Mouse (Mus musculus): Measurements from ENCODE around the gene Cyth3. TPM values are rescaled to one million over a fixed set of nuclear protein-coding genes. Genes with fewer than 3 reads are reported as not detected.
A peak's percentile ranks its signal among the peaks of the same experiment; 100 is the strongest.

The Cyth3 gene
- polyA plus RNA-seq, 1 experiment: 152 TPM

DNA sequence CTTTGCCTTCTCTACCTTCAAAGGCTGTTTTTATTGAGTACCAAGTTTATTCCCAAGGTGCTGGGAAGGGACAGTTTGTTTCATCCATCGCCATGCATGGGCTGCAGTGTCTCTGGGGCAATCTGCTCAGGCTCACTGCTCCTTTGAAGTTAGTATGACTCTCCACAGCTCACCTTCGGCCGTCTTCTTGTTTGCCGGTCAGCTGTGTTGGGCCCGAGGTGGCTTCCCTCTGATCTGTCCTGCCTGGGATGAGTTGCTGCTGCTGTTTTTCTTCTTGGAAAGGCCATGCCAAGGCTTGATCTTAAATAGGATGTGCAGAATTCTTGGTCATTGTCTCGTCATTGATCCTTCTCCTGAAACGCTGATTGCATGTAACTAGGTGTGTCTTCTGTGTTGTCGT lies 9.3 kb downstream of the Cyth3 start:
- DNase-seq: no peak
- 41% methylated on average over 8 of the region's 8 CpGs for WGBS
- Histone ChIP-seq H3K4me1 (ENCODE audit: control insufficient read depth, insufficient read depth, low read length) (peaks cover 45% of the 10 kb centered on the region), H3K4me3 (replicated peaks; ENCODE audit: extremely low read depth, low read depth, low read length) (no peak overlapping the region)
- TF ChIP-seq CTCF (IDR thresholded peaks at IDR 0.05; ENCODE audit: insufficient read depth, low read length): no peak
- no peak for TF ChIP-seq POLR2A (IDR thresholded peaks at IDR 0.05; ENCODE audit: borderline replicate concordance, extremely low read depth, low read depth, low read length)

DNA sequence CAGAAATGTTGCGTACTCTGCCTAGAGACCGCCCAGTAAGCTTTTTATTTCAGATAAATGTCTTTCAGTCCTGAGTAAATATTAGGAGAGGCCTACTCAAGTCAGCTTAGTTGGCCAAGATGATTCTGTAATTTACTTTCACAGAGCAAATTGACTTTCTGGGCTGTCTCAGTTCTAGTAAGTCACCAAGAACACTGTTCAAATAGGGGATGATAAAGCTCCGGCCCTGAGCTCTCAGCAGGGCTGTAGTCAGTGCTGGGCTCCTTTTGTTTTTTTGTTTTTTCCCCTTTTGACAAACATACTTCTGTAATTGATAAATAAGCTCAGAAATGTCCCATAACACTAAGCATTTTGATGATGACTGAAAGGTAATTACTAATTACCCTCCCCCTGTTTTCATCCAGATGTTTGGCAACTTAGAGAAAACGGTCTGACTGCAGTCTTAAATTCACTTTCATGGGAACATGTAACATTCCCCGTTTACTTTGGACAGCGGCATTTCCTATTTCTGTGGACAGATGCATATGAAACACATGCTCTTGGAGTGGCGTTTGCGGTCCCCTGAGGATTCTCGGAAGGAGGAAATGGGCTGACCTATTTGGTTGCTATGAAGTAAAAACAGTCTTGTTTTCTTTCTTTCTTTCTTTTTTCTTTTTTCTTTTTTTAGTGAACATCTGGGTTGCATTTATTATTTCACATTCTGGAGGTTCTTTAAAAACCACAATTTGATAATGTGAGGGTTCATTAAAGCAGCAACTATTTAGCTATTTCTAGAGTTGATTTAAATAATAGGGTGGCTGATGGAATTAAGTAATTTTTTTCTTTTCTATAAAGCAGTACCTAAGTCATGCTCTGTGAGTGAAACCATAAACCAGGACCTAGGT lies 10.7 kb downstream of the Cyth3 start:
- no peak for TF ChIP-seq CTCF (IDR thresholded peaks at IDR 0.05; ENCODE audit: insufficient read depth, low read length)
- no peak for TF ChIP-seq POLR2A (IDR thresholded peaks at IDR 0.05; ENCODE audit: borderline replicate concordance, extremely low read depth, low read depth, low read length)
- WGBS: 17% methylated on average over 9 of the region's 9 CpGs
- no peak overlapping the region for H3K4me3 ChIP-seq (replicated peaks; ENCODE audit: extremely low read depth, low read depth, low read length)
- DNase-seq: no peak
- peaks cover 47% of the 10 kb centered on the region for H3K4me1 ChIP-seq (ENCODE audit: control insufficient read depth, insufficient read depth, low read length)

DNA sequence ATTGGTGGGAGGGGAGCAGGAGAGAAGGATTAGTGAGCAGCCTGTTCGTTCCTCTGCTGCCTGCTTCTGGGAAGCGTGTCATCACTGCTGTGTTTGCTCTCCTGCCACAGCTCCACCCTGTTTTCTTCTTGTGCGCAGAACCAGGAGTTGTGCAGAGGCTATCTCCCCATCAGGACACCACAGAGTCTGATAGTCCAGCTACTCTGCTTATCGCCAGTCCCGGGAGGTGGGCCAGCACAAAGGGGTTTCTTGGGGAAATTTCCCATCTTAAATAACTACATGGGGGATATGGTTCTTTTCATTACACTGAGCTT lies 11.3 kb downstream of the Cyth3 start:
- H3K4me1 ChIP-seq (ENCODE audit: control insufficient read depth, insufficient read depth, low read length): peaks cover 47% of the 10 kb centered on the region
- no peak for TF ChIP-seq CTCF (IDR thresholded peaks at IDR 0.05; ENCODE audit: insufficient read depth, low read length)
- TF ChIP-seq POLR2A (IDR thresholded peaks at IDR 0.05; ENCODE audit: borderline replicate concordance, extremely low read depth, low read depth, low read length): peak; percentile 33; the same call in 1 of the 2 replicates
- 22% methylated on average over 5 of the region's 5 CpGs for WGBS
- H3K4me3 ChIP-seq (replicated peaks; ENCODE audit: extremely low read depth, low read depth, low read length): no peak overlapping the region
- no peak for DNase-seq

DNA sequence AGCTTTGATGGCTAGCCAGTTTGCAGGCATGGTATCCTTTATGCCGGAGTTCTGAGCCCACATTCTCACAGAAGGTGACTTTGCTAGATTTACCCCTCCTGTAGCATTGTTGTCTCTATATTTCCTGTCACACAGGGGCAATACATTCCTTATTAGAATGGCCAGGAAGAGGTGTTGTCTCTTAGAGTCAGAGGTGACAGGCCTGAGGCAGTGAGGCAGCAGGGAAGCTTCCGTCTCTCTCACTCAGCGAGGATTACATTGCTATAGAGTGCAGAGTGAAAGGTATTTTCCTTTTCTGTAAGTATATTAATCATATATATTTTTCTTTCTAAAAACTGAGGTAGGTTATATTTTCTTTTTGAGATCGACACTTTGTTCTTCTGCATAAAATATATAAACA lies 11.6 kb downstream of the Cyth3 start:
- TF ChIP-seq POLR2A (IDR thresholded peaks at IDR 0.05; ENCODE audit: borderline replicate concordance, extremely low read depth, low read depth, low read length): no peak
- no peak for TF ChIP-seq CTCF (IDR thresholded peaks at IDR 0.05; ENCODE audit: insufficient read depth, low read length)
- Histone ChIP-seq H3K4me3 (replicated peaks; ENCODE audit: extremely low read depth, low read depth, low read length) (no peak overlapping the region), H3K4me1 (ENCODE audit: control insufficient read depth, insufficient read depth, low read length) (peaks cover 47% of the 10 kb centered on the region)
- DNase-seq: no peak
- WGBS: 45% methylated on average over 4 of the region's 4 CpGs

DNA sequence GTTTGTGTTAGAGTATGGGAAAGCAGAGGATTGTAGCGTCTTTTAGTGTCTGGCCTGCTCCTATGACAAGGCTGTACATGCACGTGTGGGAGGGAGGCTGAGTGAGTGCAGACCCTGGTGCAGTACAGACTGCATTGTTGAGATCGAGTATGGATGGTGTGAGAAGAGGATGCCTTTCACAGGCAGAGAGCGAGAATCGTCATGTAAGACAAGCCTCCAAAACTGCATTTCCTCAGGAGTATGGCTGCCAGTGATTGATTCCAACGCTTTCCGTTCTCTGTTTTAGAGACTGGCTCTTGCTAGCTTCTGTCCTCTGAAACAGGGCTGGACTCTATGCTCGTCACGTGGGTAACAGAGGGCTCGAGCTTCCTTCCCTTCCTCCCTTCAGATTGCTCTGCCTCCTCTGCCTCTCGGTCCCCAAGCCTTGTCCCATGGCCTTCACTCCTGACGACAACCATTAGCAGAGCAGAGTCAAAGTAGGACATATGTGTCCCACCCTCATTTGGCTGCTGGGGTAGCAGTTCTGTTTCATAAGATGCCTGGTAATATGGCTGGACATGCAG lies 12.4 kb downstream of the Cyth3 start:
- no peak for DNase-seq
- peak; percentile 28; the same call in 1 of the 2 replicates for TF ChIP-seq POLR2A (IDR thresholded peaks at IDR 0.05; ENCODE audit: borderline replicate concordance, extremely low read depth, low read depth, low read length)
- no peak for TF ChIP-seq CTCF (IDR thresholded peaks at IDR 0.05; ENCODE audit: insufficient read depth, low read length)
- Histone ChIP-seq H3K4me1 (ENCODE audit: control insufficient read depth, insufficient read depth, low read length) (peaks cover 46% of the 10 kb centered on the region), H3K4me3 (replicated peaks; ENCODE audit: extremely low read depth, low read depth, low read length) (peak overlapping the region; percentile 25)
- WGBS: 36% methylated on average over 12 of the region's 12 CpGs

DNA sequence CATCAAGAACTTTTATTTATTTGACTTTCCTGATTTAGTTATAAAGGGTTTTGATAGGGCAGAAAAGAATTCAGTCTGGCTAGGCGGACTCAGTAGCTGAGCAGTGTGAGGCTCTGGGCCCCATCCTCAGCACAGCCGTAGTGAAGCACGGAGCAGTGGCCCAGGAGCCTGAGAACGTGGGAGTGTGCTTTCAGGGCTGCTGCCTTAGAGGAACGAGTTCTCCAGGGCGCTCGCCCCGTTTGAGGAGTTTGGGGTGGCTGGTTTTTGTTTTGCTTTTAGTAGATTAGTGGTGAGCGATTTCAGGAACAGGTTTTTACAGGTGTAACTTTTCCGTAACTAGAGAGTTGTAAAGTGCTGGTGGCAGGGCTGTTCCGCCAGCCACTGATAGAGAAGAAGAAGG lies 13.1 kb downstream of the Cyth3 start:
- Histone ChIP-seq H3K4me1 (ENCODE audit: control insufficient read depth, insufficient read depth, low read length) (peaks cover 47% of the 10 kb centered on the region), H3K4me3 (replicated peaks; ENCODE audit: extremely low read depth, low read depth, low read length) (no peak overlapping the region)
- DNase-seq: no peak
- 56% methylated on average over 11 of the region's 11 CpGs for WGBS
- no peak for TF ChIP-seq POLR2A (IDR thresholded peaks at IDR 0.05; ENCODE audit: borderline replicate concordance, extremely low read depth, low read depth, low read length)
- no peak for TF ChIP-seq CTCF (IDR thresholded peaks at IDR 0.05; ENCODE audit: insufficient read depth, low read length)

DNA sequence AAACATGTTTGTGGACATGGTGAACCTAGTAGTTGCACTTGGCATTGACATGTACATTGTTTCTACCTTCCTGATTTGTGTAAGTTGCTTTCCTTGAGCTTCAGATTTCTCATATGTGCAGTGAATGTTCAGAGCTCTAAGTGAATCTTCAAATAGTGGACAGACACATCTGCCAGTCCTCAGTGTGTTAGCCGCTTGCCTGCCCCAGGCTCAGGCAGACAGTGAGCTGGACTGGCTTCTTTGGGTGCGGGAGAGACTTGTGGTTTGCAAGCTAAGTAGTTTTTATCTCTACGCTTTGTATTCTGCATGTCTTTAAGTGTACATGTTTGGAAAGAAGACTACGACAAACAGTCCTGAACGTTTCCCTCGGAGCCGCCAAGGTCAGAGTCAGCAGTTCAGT lies 13.9 kb downstream of the Cyth3 start:
- DNase-seq: no peak
- H3K4me3 ChIP-seq (replicated peaks; ENCODE audit: extremely low read depth, low read depth, low read length): peak overlapping the region; percentile 18
- peaks cover 48% of the 10 kb centered on the region for H3K4me1 ChIP-seq (ENCODE audit: control insufficient read depth, insufficient read depth, low read length)
- WGBS: 43% methylated on average over 7 of the region's 7 CpGs
- TF ChIP-seq CTCF (IDR thresholded peaks at IDR 0.05; ENCODE audit: insufficient read depth, low read length): no peak
- TF ChIP-seq POLR2A (IDR thresholded peaks at IDR 0.05; ENCODE audit: borderline replicate concordance, extremely low read depth, low read depth, low read length): no peak

DNA sequence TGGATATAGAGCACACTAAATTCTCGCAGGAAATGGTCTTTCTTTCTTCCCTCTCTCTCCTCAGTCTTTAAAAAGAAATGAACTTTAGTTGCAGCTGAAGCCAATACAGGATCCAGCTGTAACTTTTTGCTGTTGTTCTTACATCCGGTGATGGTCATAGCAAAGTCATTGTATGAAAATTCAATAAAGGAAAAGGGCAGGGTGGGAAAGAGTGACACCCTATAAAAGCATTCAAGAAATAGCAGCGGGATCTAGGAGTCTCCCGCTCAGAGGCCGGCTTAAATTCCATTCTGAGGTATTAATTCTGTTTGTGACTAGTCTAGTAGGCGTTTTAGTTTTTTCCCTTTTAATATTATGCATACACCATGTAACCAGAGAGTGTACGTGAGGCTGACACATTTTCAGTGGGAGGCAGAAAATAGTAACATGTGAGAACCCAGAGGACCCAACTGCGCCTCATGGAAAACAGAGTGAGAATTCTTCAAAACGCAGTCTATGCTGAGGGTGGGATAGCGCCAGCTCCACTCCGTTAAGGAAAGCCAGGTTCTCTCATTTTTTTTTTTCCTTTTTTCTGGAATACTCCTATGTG lies 15.7 kb downstream of the Cyth3 start:
- H3K4me1 ChIP-seq (ENCODE audit: control insufficient read depth, insufficient read depth, low read length): peaks cover 44% of the 10 kb centered on the region
- TF ChIP-seq POLR2A (IDR thresholded peaks at IDR 0.05; ENCODE audit: borderline replicate concordance, extremely low read depth, low read depth, low read length): no peak
- TF ChIP-seq CTCF (IDR thresholded peaks at IDR 0.05; ENCODE audit: insufficient read depth, low read length): no peak
- no peak overlapping the region for H3K4me3 ChIP-seq (replicated peaks; ENCODE audit: extremely low read depth, low read depth, low read length)
- DNase-seq: no peak
- WGBS: 46% methylated on average over 11 of the region's 11 CpGs

DNA sequence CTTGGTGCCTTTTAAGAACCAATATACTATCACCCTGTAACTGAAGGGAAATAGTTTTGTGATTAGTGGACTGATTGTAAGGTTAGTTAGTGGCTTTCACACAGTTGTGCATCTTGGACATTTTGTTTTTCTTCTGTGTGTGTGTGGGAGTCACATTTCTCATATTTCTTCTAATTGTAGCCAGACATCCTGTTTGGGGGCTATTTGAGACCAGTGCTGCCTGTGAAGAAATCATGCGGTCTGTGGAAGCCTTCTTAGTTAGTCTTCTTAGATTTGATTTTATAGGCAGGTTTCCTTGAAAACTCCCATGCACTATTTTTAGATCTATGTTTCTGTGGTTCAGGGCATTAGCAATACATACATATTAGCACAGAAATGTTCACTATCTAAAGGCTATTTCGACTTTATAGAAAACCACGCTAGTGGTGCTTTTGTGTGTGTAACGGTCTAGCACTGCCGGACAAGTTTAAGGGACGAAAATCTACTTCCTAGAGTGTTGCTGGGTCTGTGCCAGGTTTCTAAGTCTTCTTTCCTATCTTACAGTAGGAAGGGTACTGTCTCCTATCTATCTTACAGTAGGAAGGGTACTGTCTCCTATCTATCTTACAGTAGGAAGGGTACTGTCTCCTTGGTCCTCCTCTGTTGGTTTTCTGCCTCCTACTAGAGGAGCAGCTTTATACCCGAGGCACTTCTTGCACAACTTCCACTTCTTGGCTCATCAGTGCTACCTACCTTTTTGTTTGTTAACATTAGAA lies 16.4 kb downstream of the Cyth3 start:
- 29% methylated on average over 7 of the region's 7 CpGs for WGBS

More for the DNA sequence above, 16.4 kb downstream of the Cyth3 start:
- TF ChIP-seq POLR2A (IDR thresholded peaks at IDR 0.05; ENCODE audit: borderline replicate concordance, extremely low read depth, low read depth, low read length) (no peak), CTCF (IDR thresholded peaks at IDR 0.05; ENCODE audit: insufficient read depth, low read length) (no peak)
- DNase-seq: no peak
- Histone ChIP-seq H3K4me3 (replicated peaks; ENCODE audit: extremely low read depth, low read depth, low read length) (no peak overlapping the region), H3K4me1 (ENCODE audit: control insufficient read depth, insufficient read depth, low read length) (peaks cover 42% of the 10 kb centered on the region)
